Mouse (Mus musculus): ENCODE measurements around the gene Fzd2.

The Fzd2 gene

GRCm38 (mm10) chr11:102623876-102624789, 19.9 kb downstream of the Fzd2 start:
- DNase-seq: no peak

GRCm38 (mm10) chr11:102624888-102625407, 20.8 kb downstream of the Fzd2 start:
- peak; percentile 22 for DNase-seq

- DNase-seq: no peak
Observed at GRCm38 (mm10) chr11:102627171-102627931, 23.2 kb downstream of the Fzd2 start.

- DNase-seq: no peak
Observed at GRCm38 (mm10) chr11:102628529-102628928, 24.3 kb downstream of the Fzd2 start.

GRCm38 (mm10) chr11:102629375-102629774, 25.2 kb downstream of the Fzd2 start:
- no peak for DNase-seq

- no peak for DNase-seq
Observed at GRCm38 (mm10) chr11:102630731-102631130, 26.5 kb downstream of the Fzd2 start.

- no peak for DNase-seq
Observed at GRCm38 (mm10) chr11:102631203-102631602, 27.0 kb downstream of the Fzd2 start.

GRCm38 (mm10) chr11:102632725-102633124, 28.5 kb downstream of the Fzd2 start:
- DNase-seq: no peak

- no peak for DNase-seq
Observed at GRCm38 (mm10) chr11:102633379-102633778, 29.2 kb downstream of the Fzd2 start.

- no peak for DNase-seq
Observed at GRCm38 (mm10) chr11:102636887-102637286, 32.7 kb downstream of the Fzd2 start.

GRCm38 (mm10) chr11:102643891-102644382, 39.7 kb downstream of the Fzd2 start:
- no peak for DNase-seq

GRCm38 (mm10) chr11:102646226-102646625, 42.0 kb downstream of the Fzd2 start:
- no peak for DNase-seq

GRCm38 (mm10) chr11:102647885-102648284, 43.7 kb downstream of the Fzd2 start:
- no peak for DNase-seq

GRCm38 (mm10) chr11:102651381-102651780, 47.2 kb downstream of the Fzd2 start:
- DNase-seq: peak; percentile 82

- no peak for DNase-seq
Observed at GRCm38 (mm10) chr11:102652844-102653243, 48.6 kb downstream of the Fzd2 start.

GRCm38 (mm10) chr11:102655888-102656287, 51.7 kb downstream of the Fzd2 start:
- no peak for DNase-seq

GRCm38 (mm10) chr11:102656326-102656926, 52.2 kb downstream of the Fzd2 start:
- DNase-seq: no peak

GRCm38 (mm10) chr11:102656931-102657330, 52.7 kb downstream of the Fzd2 start:
- no peak for DNase-seq
